Mouse (Mus musculus) cerebellum, adult 9-10 months (tissue): ENCODE data around the gene Eml3.

Experiments used
- DNase-seq: peaks from one replicate; pipeline ENCODE4 v3.0.0; 2022

Eml3 gene

DNA sequence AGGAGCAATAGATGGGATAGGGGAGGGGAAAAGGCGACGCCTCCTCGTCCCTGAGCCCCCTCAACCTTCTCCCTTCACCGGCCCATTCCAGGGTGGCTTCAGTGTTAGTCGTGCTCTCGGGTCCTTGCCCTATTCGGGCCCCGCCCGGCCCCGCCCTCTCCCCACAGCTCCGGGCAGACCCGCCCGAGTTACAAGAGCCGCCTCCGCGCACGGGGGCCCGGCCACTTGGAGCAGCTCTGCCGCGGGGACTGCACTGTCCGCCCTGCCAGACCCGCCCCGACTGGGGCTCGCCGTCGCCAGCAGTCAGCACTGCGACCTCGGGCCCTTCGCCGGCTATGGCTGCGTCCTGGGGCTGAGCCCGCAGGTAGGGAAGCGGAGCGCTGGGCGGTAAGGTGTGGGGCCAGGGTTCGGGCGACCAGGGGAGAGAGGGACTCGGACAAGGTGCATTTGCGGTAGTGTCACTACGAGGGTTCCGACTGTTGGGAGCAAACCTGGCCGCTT is 59.8 kb downstream of the Eml3 start, which contains the start of gene Ahnak:
Gene Ahnak, plus strand, starts transcription at position 219 of the 501 bp plus-strand sequence.
- DNase-seq: no peak

DNA sequence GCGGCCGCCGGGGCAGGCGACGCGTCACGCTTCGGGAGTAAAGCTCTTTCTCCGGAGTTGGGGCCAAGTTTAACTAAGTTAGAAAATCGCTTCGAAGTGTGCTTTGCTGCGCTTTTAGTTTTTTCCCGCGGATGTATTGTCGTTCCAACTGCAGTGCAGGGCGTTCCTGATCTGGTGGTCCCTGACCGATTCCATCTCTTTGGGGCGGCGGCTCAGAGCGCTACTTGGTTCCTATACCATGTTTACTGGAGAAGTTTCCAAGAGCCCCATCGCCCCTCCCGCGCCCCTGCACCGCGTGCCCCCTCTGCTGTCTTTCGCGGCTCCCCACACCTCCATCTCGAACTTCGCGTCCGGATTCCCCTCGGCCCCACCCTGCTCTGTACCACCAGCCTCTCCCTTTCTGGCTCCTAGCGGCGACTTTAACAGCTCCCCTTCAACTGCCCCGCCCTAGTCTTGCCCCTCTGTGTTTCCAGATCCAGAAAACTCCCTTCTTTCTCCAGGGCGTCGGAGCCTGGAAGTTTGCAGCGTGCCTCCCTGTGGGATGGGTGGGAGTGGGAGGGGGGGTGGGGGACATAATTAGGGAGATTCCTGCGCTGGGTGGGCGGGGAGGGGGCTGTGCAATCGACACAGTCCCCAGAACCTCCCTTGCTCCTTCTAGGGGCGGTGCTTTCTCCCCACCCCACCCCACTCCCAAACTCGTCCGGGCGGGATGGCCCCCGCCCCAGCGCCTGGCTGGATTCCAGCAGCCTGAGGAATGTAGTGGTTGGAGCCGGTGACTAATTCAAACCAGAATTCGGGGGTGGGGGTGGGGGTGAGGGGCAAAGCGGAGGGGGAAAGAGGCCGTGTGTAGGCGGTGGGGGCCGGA is 60.4 kb downstream of the Eml3 start:
- DNase-seq: no peak

DNA sequence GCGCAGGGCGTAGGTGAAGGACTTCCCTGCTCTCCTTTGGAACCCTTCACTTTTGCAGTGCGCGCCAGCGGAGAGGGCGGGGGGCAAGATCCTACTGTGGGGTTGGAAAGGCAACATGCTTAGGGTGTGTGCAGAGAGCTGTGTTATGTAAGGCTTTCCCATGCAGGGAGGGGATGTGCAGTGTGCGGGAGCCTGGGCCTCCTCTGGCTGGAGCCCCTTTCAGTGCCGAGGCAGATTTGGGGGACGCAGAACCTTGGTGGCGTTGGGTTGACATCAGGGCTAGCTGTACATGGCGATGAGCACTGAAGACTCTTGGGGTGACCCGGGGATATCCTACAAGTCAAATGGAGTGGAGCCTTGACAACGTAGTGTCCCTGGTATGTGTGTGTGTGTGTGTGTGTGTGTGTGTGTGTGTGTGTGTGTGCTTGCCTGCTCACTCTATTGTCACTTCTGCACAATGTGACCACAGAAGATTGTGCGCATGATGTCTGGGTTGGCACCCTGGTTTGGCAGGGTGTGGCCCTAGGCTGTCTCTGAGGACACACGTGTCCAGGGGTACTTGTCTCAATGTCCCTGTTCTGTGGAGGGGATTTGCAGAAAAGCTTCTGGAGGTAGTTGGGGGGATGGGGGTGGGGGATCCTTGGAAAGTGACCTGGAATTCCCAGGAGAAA is 61.2 kb downstream of the Eml3 start:
- DNase-seq: no peak
